Mouse (Mus musculus) cerebellum, postnatal 4 days (tissue): Measurements from ENCODE around the gene Ppm1m.

Experiments
- DNase-seq, 2 experiments: peaks; one replicate each; pipeline ENCODE4 v3.0.0; 2022; ENCODE audit warnings: low spot score in 2 of 2, mixed read lengths in 1 of 2

Ppm1m gene

DNA sequence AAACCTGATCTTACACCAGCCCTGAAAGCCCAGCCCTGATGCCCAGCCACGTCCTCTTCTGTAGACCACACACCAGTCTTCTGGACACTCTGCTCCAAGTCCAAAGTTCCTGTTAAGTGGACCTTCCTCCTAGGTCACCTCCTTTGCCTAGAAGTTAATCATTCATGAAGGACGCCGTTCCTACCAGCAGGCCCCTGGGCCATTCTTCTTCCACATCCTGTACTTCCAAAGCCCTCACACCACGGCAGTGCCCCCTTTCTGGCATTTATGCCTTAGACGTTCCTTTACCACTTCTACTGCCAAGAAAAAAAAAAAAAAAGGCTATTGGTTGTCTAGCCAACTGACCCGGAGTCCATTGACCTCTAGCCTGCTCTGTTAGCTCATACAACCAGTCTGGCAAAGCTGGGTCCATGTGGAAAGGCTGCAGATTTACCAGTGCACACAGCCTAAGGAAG lies 41.5 kb downstream of the Ppm1m start, which contains the start of gene Glyctk:
TSS of gene Glyctk (minus strand) at position 102 of the 455 bp plus-strand sequence.
- DNase-seq, result no peak

DNA sequence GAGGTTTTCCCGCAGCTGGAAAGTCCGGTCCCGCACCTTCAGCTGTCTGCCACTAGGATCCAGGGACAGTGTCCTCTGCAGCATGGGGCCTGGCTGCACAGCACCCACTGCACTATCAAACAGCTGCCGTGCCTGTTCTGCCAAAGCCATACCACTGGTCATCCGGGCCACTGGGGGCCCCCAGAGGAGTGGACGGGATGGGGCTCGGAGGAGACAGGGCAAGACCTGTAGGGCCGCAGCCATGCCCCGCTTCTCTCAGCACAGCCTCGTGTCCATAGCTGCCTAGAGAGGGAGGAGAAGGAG lies 42.0 kb downstream of the Ppm1m start:
- DNase-seq, result no peak

DNA sequence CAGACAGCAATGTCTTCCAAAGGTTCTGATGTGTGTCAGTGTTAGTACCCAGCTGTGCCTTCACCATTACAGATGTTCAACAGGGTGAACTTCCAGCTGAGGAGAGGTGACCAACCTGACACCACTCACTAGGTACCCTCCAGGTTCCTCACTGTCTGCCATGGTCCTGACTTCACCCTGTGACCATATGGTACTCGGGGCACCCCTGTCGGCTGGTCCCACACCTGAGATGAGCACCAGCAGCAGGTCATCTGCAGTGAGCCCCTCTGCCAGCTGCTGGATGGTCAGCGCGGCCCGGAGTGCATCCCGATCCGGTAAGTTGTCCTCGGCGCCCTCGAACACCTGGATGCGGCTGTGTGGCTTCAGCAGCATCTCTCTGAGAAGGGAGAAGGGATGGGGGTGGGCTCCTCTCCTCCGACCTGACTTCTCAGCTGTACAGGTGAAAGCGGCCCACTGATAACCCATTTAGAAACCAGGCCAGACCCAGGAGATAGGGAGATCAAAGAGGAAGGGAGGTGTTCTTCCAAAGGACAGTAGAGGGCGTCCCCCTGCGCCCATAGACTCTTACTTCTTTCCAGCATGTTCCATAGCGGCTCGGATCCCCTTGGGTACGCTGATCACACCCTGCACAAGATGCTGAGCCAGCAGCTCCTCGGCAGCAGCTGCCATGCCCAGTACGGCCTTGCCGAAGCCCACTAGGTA lies 42.5 kb downstream of the Ppm1m start:
- no peak for DNase-seq

DNA sequence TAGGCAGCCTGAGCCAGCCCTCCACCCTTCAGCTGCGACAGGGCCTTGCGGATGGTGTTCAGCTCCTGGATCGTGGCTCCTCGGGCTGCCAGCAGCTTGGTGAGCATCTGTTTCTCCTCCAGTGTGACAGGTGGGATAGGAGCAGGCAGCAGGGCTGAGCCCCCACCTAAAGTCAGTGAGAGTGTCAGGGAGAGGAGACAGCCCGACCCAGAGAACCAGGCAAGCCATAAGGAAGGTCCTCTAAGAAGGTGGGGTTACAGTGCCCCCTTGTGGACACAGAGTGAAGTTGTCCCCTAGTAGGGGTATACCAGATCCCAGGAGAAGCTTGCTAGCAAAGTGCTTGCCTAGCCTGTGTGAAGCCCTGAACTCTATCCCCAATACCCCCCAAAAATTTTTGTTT lies 43.1 kb downstream of the Ppm1m start:
- peak; percentile 56 to 70 for DNase-seq

DNA sequence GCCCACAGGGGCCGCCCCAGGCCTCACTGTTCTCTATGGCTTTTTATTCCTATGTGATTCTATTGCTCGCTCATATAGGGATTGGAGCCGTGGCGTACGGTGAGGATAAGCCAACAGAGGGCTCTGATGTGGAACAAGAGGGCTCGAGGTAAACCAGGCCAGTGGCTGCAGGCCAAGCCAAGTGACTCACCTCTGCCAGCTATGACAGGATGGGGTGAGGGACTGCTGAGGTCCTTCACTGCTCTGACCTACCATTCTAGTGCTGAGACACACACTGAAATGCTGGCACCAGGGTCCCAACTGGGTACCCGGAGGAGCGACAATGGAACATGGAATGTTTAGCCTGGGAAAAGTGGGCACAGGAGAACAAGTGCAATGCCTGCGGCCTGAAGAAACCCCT lies 45.4 kb downstream of the Ppm1m start:
- no peak for DNase-seq

DNA sequence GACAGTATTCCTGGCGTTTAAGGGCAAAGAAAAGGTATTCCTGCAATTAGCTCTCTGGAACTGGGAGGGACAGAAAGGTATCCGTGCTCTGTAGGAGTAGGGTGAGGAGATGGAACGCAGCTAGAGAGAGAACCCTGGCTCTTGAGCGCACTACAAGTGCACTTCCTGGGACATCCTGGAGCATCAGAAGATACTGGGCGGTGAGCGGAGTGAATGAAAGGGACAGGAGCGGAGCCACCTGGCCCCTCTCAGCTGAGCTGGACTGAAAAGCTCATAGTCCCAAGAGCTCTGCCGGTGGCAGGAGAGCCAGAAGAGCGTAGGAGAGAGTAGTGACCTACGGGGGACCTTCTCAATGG lies 50.2 kb downstream of the Ppm1m start:
- no peak for DNase-seq

DNA sequence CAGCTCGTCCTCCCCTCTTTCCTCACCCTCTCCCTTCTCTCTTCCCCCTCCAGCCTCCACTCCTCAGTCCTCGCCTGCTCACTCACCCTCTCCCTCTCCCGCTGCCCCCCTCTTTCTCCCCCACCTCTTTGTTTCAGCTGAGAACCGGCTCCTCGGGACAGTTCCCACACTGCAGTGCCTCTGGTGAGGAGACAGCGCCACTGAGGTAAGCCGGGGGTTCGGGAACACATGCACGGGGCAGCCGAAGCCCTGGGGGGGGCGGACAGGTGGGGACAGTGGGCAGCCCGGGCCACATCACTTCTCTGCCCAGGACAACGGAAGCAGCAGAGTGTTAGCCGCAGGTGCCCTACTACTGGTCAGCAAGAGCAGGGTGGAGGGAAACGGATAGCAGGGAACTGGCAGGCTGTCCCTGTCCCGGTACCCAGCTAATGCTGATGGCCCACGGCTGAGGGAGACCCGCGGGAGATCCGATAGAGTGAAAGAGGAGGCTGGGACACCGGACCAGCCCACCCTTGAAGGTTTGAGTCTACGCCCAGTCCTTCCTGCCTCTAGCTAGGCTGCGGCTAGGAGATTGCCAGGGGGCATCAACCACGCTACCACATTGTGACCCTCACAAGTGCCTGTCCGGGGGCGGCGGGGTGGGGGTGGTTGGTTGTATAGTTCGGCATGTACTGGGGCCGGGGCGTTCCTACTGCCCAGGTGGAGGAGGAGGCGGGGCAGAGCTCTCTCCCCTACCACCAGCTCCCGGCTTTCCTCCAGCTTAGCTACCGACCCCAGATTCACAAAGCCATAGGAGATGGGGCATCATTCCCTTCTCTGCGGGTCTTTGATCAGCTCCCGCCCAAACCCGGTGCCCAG lies 50.8 kb downstream of the Ppm1m start:
- DNase-seq, result peak in 1 of 2 experiments; percentile 29

DNA sequence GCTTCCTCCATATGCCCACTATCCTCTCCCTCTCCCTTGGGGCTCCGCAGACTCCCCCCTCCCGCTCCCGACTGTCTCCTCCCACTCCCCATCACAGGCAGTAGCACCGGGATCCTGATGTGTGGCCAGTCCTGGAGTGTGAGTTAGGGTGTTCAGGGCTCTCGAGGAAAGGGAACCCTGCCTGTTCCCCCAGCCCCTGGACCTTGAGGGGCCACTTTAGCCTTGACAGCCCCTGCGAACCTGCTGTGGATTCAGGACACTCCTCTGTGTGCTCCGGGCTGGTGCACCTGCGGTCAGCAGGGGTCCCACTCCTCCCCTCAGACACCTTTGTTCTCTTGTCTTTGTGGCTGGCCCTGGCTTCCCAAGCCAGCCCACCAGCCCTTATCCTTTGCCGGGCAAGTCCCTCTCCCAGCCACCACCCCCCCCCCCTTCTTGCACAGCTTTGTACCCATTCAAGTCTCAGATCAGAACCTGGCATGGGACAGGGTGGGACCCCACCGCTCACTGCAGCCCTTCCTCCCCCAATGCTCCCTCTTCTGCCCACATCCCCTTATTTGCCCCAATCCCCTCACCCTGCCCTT lies 51.6 kb downstream of the Ppm1m start:
- no peak for DNase-seq

DNA sequence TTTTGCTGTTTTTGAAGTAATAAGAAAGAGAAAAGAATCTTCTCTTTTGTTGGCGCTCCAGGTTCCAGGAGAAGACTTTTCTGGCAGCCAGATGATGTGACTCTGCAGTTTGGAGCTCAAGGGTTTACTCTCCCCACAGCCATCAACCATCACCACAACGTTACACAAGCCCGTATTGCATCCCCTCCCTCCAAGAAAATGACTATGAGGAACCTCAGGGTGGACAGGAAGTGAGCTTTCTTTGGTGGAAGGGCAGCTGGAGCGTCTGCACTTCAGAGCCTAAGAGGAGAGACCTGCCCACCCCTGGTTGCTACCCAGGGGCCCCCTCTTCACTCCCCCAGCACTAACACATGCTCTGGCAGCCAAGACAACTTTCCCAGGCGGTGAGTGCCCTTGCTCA lies 52.3 kb downstream of the Ppm1m start:
- DNase-seq, result no peak

DNA sequence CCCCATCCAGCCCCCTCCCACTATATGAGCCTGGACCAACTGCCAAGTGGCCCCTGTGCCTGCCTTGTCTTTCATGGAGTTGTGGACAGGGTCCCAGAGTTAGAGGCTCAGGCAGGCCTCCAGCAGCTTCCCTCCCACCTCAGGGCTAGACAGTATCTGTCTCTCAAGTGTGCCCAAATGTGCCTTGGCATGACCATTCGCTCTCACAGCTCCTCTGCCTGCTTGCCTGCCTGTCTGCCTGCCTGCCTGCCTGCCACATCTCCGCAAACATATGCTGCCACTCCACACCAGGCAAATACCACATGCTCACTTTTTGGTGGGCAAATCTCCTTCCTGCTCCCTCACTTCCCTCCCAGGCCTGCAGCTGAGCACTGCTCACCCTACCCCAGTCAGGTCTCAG lies 54.0 kb downstream of the Ppm1m start:
- no peak for DNase-seq
